Mouse (Mus musculus) adrenal gland (tissue): Measurements from ENCODE around the gene Fam227b.

Source experiments
- intact Hi-C: fragments of 180-260 bp; cut with DNase I; formaldehyde crosslinking; loops from one replicate; pipeline ENCODE4 v1.15.1; 2025

Gene Fam227b

DNA sequence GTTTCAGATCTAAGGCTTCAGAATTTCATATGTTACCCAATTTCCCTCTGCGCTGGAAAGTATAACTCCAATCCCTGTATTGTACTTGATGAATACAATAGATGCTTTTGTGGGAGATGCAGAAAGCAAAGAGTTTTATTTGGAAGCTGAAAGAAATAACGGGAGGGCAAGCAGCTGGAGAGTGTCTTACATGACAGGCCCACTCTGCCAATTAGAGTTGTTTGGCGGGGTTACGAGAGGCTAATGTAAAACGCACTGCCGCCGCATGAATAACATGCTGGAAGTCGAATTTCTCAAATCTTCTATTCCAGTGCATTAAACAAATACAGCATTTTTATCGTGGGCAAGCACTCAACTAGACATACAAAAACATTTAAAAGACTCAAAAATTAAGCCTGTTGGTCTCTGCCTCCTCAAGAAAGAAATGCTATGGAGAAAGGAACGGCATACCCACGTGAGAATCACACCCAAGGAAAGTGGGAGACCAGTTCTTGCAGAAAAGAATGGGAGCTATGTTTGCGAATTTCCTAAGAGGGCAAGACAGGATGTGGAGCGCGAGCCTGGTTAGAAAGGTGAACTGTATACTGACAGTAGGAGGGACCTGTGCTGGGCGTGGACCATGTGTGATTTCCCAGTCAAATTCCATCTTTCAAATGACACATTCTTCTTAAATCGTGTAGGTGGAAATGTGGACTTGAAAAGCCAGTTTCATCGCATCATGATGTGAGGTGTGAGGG lies 90.6 kb downstream of the Fam227b start:
- intact Hi-C loops = no loop called here

DNA sequence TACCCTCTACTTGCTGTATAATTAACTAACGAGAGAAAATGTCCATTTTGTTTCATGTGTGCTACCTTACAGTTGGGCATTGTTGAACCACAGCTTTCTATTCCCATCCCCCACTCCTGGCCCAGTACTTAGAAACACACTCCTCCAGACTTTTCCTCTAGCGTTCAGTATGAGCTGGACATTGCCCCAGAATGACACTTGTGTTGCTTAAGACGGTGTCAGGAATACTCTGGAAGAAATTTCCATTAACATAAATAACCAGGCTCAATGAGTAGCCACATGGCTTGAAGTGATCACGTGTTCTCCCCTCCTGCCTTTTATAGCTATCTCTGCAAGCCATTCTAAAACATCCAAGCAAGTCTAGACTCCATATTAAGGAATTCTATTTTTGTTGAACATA lies 91.2 kb downstream of the Fam227b start:
- intact Hi-C loops = no loop called here

DNA sequence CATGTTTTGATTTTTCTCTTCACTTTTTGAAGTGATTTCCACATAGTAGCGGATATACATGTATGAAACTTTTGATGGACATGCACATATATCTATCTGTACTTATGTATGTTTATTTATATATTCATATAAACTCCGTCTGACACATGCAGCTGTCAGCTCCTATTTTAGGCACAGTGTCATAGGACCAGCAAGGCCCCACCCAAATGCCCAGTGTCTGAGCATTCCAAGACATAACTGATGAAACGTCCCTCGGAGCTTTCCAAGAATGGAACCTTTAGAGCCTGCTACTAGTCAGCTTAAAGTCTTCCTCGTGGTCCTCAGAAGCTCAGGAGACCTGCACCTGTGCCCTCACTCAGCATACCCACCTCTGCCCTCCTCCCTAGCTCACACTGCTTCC lies 98.1 kb downstream of the Fam227b start:
- intact Hi-C loops = no loop called here

GRCm38 (mm10) chr2:126052749-126053557 lies 98.9 kb downstream of the Fam227b start:
- intact Hi-C loops = no loop called here

GRCm38 (mm10) chr2:126045621-126046020 lies 106.2 kb downstream of the Fam227b start:
- intact Hi-C loops = no loop called here

- intact Hi-C loops = no loop called here
Observed at GRCm38 (mm10) chr2:126042674-126043073, 109.1 kb downstream of the Fam227b start.

DNA sequence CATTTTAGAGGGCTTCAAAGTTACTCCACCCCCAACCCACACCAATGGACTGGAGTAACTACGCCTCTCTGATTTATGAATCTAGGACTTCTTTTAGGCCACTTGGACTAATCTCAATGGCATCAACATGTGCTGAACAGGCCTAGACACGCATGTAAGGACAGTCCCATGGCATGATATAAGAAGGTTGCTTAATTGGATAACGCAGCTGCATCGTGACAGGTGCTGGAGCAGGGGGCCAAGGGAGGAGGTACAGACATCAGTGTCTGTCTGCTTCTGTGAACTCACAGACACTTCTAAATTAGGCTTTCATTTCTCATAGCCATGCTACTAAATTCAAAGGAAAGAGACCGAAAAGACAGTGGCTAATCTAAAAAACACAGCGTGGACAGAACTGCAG lies 110.6 kb downstream of the Fam227b start:
- intact Hi-C loops = no loop called here

- intact Hi-C loops = no loop called here
Observed at GRCm38 (mm10) chr2:126040651-126041050, 111.2 kb downstream of the Fam227b start.

GRCm38 (mm10) chr2:126039414-126039891 lies 112.4 kb downstream of the Fam227b start:
- intact Hi-C loops = loop anchor here (10.0 kb wide), 1 partner anchor 325 kb away; no protein-coding TSS in a partner anchor

- intact Hi-C loops = loop anchor here (10.0 kb wide), 1 partner anchor 326 kb away; no protein-coding TSS in a partner anchor
Observed at GRCm38 (mm10) chr2:126038221-126039000, 113.4 kb downstream of the Fam227b start.

DNA sequence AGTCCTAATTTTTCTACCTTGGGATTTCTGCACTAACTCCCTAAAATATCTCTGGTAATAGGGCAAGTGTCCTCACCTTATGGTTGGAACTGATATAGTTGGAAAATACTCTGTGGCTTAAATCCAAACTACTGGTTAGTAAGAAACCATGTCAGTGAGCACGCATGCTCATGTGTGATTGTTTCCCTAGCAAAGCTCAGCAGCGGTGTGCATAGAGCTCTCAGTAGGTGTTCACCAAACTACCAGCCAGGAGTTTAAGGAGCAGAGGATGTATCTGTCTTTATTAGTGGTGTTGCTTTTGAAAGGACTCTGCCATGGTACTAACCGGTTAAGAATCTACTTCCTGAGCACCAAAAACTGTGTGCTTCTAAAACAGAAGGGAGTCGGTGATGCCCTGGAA lies 115.7 kb downstream of the Fam227b start:
- intact Hi-C loops = loop anchor here (10.0 kb wide), 1 partner anchor 329 kb away; no protein-coding TSS in a partner anchor

GRCm38 (mm10) chr2:126035013-126035770 lies 116.6 kb downstream of the Fam227b start:
- intact Hi-C loops = loop anchor here (10.0 kb wide), 1 partner anchor 330 kb away; no protein-coding TSS in a partner anchor

- intact Hi-C loops = loop anchor here (10.0 kb wide), 1 partner anchor 330 kb away; no protein-coding TSS in a partner anchor
Observed at GRCm38 (mm10) chr2:126034379-126035005, 117.3 kb downstream of the Fam227b start, which contains the start of gene Fgf7. TSS of gene Fgf7 (plus strand) at chr2:126034658.

DNA sequence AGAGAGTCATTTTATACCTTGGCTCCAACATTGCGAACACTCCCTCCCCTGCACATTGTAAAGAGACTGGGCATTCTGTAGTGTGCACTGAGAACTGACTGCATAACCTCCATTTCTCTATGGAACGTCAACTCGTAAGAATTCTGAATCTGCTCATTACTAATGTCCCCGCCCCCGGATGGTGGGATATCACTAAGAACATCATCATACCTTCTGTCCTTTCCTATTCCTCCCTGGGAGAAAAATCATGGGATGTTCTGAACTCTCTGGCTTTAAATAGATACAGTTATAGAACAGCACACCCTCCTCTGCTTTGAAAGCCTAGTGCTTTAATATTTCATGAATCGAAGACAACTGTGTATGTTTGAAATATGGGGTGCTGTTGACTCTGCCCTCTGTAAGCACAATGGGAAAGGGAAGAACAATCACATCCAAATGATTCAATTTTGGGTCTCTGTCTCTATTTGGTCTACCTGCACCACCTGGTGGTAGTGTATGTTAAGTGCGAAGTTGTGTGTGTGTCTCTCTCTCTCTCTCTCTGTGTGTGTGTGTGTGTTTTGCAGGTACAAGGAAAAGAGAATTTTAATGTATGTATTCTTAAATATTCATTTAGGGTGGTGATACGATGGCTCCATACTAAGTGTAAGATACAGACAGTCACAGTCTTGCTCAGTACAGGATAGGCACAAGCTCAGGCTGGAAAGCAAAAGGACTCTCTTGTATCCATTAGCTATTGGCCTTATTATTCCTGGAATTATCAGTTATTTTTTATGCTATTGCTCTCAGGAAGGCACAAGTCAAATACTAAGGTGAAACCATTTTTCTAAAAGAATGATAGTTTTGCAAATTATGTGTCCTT lies 118.5 kb downstream of the Fam227b start:
- intact Hi-C loops = loop anchor here (10.0 kb wide), 1 partner anchor 331 kb away; no protein-coding TSS in a partner anchor

- intact Hi-C loops = loop anchor here (2.0 to 10.0 kb wide), 2 partner anchors 137 to 333 kb away; no protein-coding TSS in a partner anchor
Observed at GRCm38 (mm10) chr2:126031186-126031900, 120.5 kb downstream of the Fam227b start.

DNA sequence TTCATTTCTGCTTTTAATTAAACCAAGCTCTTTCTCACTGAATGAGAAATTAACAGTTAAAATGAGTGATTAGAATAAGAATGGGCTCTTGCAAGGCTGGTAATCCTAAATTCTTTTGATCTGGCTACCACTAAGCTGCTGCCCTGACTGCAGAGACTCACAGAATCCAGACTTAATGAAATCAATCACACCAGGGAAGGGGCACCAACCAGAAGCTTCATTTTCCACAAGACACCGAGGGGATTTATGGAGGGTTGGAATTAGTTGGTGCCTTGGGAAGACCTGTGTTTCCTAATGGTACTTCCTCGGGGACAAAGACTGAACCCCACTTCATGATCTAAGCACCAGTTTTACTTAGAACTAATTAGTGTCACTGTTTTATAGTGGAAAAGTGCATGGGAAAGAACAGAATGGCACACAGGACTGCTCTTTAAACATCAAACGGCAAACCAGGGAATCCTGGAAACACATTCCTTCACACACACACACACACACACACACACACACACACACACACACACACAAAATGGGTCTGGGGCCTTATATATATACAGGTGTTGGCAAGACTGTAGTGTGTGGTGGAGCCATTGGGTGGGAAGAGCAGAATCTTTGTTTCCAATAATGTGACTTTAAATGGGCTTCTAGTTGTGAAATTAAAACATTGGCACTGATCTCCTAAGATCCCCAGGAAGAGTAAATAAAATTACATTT lies 135.9 kb downstream of the Fam227b start:
- intact Hi-C loops = loop anchor here (10.0 kb wide), 1 partner anchor 509 kb away; no protein-coding TSS in a partner anchor

DNA sequence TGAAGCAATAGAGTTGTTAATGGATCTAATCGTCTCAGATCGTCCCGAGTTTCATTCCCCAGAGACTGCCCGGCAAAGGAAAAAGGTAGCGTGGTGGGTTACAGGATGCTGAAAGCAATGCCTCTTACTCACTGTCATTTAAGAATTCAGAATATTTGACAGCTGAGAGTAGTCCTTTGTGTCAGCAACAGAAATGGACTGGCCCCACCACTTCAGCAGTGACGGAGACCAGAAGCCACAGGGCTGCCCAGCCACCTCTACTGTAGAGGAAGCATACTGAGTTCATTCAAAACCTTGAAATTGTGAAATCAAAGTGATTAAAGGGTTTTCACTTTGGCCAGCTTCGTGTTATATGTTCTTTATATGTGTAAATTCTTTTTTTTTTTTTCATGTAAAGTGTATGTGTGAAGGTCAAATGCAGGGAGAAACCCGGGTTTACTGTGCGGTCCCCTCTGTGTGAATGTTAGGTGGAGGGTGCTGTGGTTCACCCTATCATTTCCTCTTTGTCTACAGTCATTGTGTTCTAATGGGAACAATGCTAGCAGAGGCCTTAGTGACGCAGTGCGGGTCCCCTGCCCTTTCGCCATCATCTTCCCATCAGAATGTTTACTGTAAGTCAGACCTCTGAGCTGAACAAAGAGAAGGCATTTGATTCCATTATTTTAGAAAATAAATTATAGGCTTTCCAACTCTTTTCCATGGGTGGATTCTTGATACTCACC lies 136.7 kb downstream of the Fam227b start:
- intact Hi-C loops = loop anchor here (10.0 kb wide), 1 partner anchor 510 kb away; no protein-coding TSS in a partner anchor
